Mouse (Mus musculus) lung, postnatal 0 days (tissue): ENCODE measurements around the gene Ppa1.
"Not testable (repeated sequence)": the region's sequence is repeated elsewhere in the genome, so short reads cannot be mapped to it uniquely, and the experiment has no call there.

ENCODE experiments used
- CTCF ChIP-seq: IDR thresholded peaks from 2 replicates; pipeline ENCODE4 v1.5.1; 2016; ENCODE audit warnings: antibody characterized with exemption, mild to moderate bottlenecking
- EP300 ChIP-seq: IDR thresholded peaks from 2 replicates; pipeline ENCODE4 v1.6.1; 2016; ENCODE audit warnings: antibody characterized with exemption, mild to moderate bottlenecking, control low read depth

GRCm38 (mm10) chr10:61605381-61605780 lies 43.0 kb upstream of the Ppa1 start:
- TF ChIP-seq CTCF, EP300: not testable (repeated sequence)
